Mouse (Mus musculus) kidney, adult 2 months (tissue): ENCODE data around the gene B4galt5.

Experiments
- CTCF ChIP-seq: fragments of 200-500 bp; conservative IDR thresholded peaks from 2 replicates; pipeline ENCODE4 v1.5.1; 2011; ENCODE audit warnings: low read depth, mild to moderate bottlenecking, control low read depth, low read length, moderate library complexity, mixed read lengths; ENCODE audit not compliant: insufficient read depth, insufficient read length
- POLR2A ChIP-seq: fragments of 200-500 bp; IDR thresholded peaks from one replicate; pipeline ENCODE4 v1.6.1; 2011; ENCODE audit warnings: low read depth, low read length, control low read depth

DNA sequence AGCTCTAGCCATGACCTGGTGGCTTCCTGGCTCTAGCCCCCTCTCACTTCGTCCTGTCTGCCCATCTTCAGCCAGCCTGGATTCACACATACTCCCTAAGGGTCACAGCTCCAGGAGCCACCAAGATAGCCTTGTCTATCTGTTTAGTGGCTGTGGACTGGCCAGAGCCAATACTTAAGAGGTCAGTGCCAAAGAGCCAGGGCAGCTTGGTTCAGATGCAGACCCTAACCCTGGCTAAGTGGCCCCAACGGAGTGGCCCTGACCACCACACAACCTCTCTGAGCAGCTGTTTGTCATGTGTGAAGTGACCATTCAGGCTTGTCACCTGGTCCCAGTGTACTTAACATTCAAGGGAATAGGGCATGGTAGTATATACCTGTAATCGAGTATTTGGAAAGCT lies 78.5 kb downstream of the B4galt5 start:
- TF ChIP-seq CTCF (no peak), POLR2A (no peak)
